Mouse (Mus musculus) right cerebral cortex, adult 18-20 months (tissue): ENCODE data around the gene Dguok.

ENCODE experiments used
- DNase-seq: peaks from one replicate; pipeline ENCODE4 v3.0.0; 2022; ENCODE audit warnings: mixed read lengths

Dguok gene

GRCm38 (mm10) chr6:83506258-83507167 lies at the start of gene Dguok:
Gene Dguok, minus strand, starts transcription at chr6:83506969.
- DNase-seq: peak; percentile 99

- no peak for DNase-seq
These were observed 49.2 kb upstream of the Dguok start for GRCm38 (mm10) chr6:83555972-83556371.

- DNase-seq: no peak
These were observed 41.6 kb upstream of the Dguok start for GRCm38 (mm10) chr6:83548346-83548745.

GRCm38 (mm10) chr6:83545778-83546177 lies 39.0 kb upstream of the Dguok start:
- DNase-seq: peak; percentile 19

- peak; percentile 72 for DNase-seq
These were observed 35.1 kb upstream of the Dguok start for GRCm38 (mm10) chr6:83541756-83542456.

GRCm38 (mm10) chr6:83540017-83540416 lies 33.2 kb upstream of the Dguok start:
- peak; percentile 58 for DNase-seq

- no peak for DNase-seq
These were observed 30.0 kb upstream of the Dguok start for GRCm38 (mm10) chr6:83536795-83537059.

- DNase-seq: no peak
These were observed 29.4 kb upstream of the Dguok start, which contains the start of gene Actg2 for GRCm38 (mm10) chr6:83536028-83536794. Gene Actg2, minus strand, starts transcription at chr6:83536265.

GRCm38 (mm10) chr6:83532608-83533007 lies 25.8 kb upstream of the Dguok start:
- no peak for DNase-seq

GRCm38 (mm10) chr6:83523194-83523593 lies 16.4 kb upstream of the Dguok start:
- no peak for DNase-seq

- DNase-seq: no peak
These were observed 15.0 kb upstream of the Dguok start for GRCm38 (mm10) chr6:83521784-83522183.

GRCm38 (mm10) chr6:83518637-83519036 lies 11.9 kb upstream of the Dguok start:
- no peak for DNase-seq

- DNase-seq: no peak
These were observed 8.4 kb upstream of the Dguok start for GRCm38 (mm10) chr6:83515172-83515571.

- DNase-seq: no peak
These were observed 5.7 kb upstream of the Dguok start for GRCm38 (mm10) chr6:83512495-83512894.

- no peak for DNase-seq
These were observed 3.4 kb upstream of the Dguok start for GRCm38 (mm10) chr6:83510210-83510609.

- peak; percentile 85 for DNase-seq
These were observed 2.7 kb upstream of the Dguok start for GRCm38 (mm10) chr6:83509442-83509841.

GRCm38 (mm10) chr6:83507168-83507546 lies 388 bp upstream of the Dguok start:
- no peak for DNase-seq

GRCm38 (mm10) chr6:83505554-83505953 lies 1.2 kb downstream of the Dguok start:
- DNase-seq: no peak

- DNase-seq: no peak
These were observed 3.4 kb downstream of the Dguok start for GRCm38 (mm10) chr6:83503361-83503760.

- DNase-seq: peak; percentile 71
These were observed 4.1 kb downstream of the Dguok start for GRCm38 (mm10) chr6:83502656-83503055.

GRCm38 (mm10) chr6:83501524-83502310 lies 5.1 kb downstream of the Dguok start:
- no peak for DNase-seq

GRCm38 (mm10) chr6:83500462-83500861 lies 6.3 kb downstream of the Dguok start:
- DNase-seq: no peak

- DNase-seq: peak; percentile 77
These were observed 7.7 kb downstream of the Dguok start for GRCm38 (mm10) chr6:83499078-83499477.
